Mouse (Mus musculus): Measurements from ENCODE around the gene Tcf7l2.

Tcf7l2 gene

GRCm38 (mm10) chr19:55860009-55860743 lies 118.6 kb downstream of the Tcf7l2 start:
- no peak for DNase-seq (ENCODE audit: low spot score)

GRCm38 (mm10) chr19:55861746-55862145 lies 120.1 kb downstream of the Tcf7l2 start:
- no peak for DNase-seq (ENCODE audit: low spot score)

GRCm38 (mm10) chr19:55862559-55862958 lies 120.9 kb downstream of the Tcf7l2 start:
- DNase-seq (ENCODE audit: low spot score), result no peak

GRCm38 (mm10) chr19:55865049-55865448 lies 123.4 kb downstream of the Tcf7l2 start:
- no peak for DNase-seq (ENCODE audit: low spot score)

- DNase-seq (ENCODE audit: low spot score), result no peak
Measured at GRCm38 (mm10) chr19:55865774-55866578, 124.4 kb downstream of the Tcf7l2 start.

- DNase-seq (ENCODE audit: low spot score), result no peak
Measured at GRCm38 (mm10) chr19:55867255-55867654, 125.6 kb downstream of the Tcf7l2 start.

GRCm38 (mm10) chr19:55867905-55868304 lies 126.3 kb downstream of the Tcf7l2 start:
- DNase-seq (ENCODE audit: low spot score), result no peak

GRCm38 (mm10) chr19:55868597-55868996 lies 127.0 kb downstream of the Tcf7l2 start:
- DNase-seq (ENCODE audit: low spot score), result no peak

- no peak for DNase-seq (ENCODE audit: low spot score)
Measured at GRCm38 (mm10) chr19:55870825-55871224, 129.2 kb downstream of the Tcf7l2 start.

GRCm38 (mm10) chr19:55871496-55871895 lies 129.9 kb downstream of the Tcf7l2 start:
- no peak for DNase-seq (ENCODE audit: low spot score)

GRCm38 (mm10) chr19:55873221-55873620 lies 131.6 kb downstream of the Tcf7l2 start:
- DNase-seq (ENCODE audit: low spot score), result no peak

- no peak for DNase-seq (ENCODE audit: low spot score)
Measured at GRCm38 (mm10) chr19:55876501-55876900, 134.9 kb downstream of the Tcf7l2 start.

- peak; percentile 66 for DNase-seq (ENCODE audit: low spot score)
Measured at GRCm38 (mm10) chr19:55877404-55877915, 135.8 kb downstream of the Tcf7l2 start.

GRCm38 (mm10) chr19:55880664-55881359 lies 139.2 kb downstream of the Tcf7l2 start:
- no peak for DNase-seq (ENCODE audit: low spot score)

GRCm38 (mm10) chr19:55886536-55886935 lies 144.9 kb downstream of the Tcf7l2 start:
- no peak for DNase-seq (ENCODE audit: low spot score)

- no peak for DNase-seq (ENCODE audit: low spot score)
Measured at GRCm38 (mm10) chr19:55891692-55892183, 150.1 kb downstream of the Tcf7l2 start.

GRCm38 (mm10) chr19:55893557-55893956 lies 151.9 kb downstream of the Tcf7l2 start:
- DNase-seq (ENCODE audit: low spot score), result no peak

- DNase-seq (ENCODE audit: low spot score), result no peak
Measured at GRCm38 (mm10) chr19:55894396-55894795, 152.8 kb downstream of the Tcf7l2 start.

- DNase-seq (ENCODE audit: low spot score), result peak; percentile 45
Measured at GRCm38 (mm10) chr19:55895317-55895716, 153.7 kb downstream of the Tcf7l2 start.

- DNase-seq (ENCODE audit: low spot score), result no peak
Measured at GRCm38 (mm10) chr19:55895807-55896420, 154.3 kb downstream of the Tcf7l2 start.

- DNase-seq (ENCODE audit: low spot score), result no peak
Measured at GRCm38 (mm10) chr19:55896629-55897028, 155.0 kb downstream of the Tcf7l2 start.
